Mouse (Mus musculus) C2C12 (cell line): ENCODE measurements around the gene Grid2. TPM values are rescaled to one million over a fixed set of nuclear protein-coding genes. Genes with fewer than 3 reads are reported as not detected.
A peak's percentile ranks its signal among the peaks of the same experiment; 100 is the strongest.

Experiments
- H3K27me3 ChIP-seq: one replicate; pipeline ENCODE4 v1.6.1; 2011; ENCODE audit not compliant: control insufficient read depth, insufficient read depth, insufficient read length
- H3K36me3 ChIP-seq: one replicate; pipeline ENCODE4 v1.6.1; 2011; ENCODE audit not compliant: control insufficient read depth, insufficient read depth
- H3K4me3 ChIP-seq: one replicate; pipeline ENCODE4 v1.5.1; 2011; ENCODE audit warnings: mild to moderate bottlenecking, control low read depth; ENCODE audit not compliant: poor library complexity, insufficient read depth, severe bottlenecking
- H3K79me2 ChIP-seq: one replicate; pipeline ENCODE4 v1.6.1; 2011; ENCODE audit not compliant: control insufficient read depth, insufficient read depth
- H3K79me3 ChIP-seq: one replicate; pipeline ENCODE4 v1.6.1; 2011; ENCODE audit warnings: low read depth, control low read depth
- H3ac ChIP-seq: one replicate; pipeline ENCODE3; 2011; ENCODE audit warnings: low read depth; ENCODE audit not compliant: control insufficient read depth, insufficient read length
- CEBPB ChIP-seq: IDR thresholded peaks from one replicate; pipeline ENCODE4 v1.6.1; 2011; ENCODE audit warnings: low read depth, mild to moderate bottlenecking, control low read depth, moderate library complexity
- CTCF ChIP-seq: IDR thresholded peaks from one replicate; pipeline ENCODE4 v1.5.1; 2011; ENCODE audit not compliant: control insufficient read depth, insufficient read depth, insufficient read length
- FOSL1 ChIP-seq: IDR thresholded peaks from one replicate; pipeline ENCODE4 v1.8.0; 2011; ENCODE audit warnings: mild to moderate bottlenecking, low read length; ENCODE audit not compliant: poor library complexity, insufficient read depth, severe bottlenecking
- MAX ChIP-seq: IDR thresholded peaks from one replicate; pipeline ENCODE4 v1.6.1; 2011; ENCODE audit warnings: mild to moderate bottlenecking, control low read depth
- MYOD1 ChIP-seq: IDR thresholded peaks from one replicate; pipeline ENCODE4 v1.6.1; 2011; ENCODE audit warnings: low read depth; ENCODE audit not compliant: control insufficient read depth, insufficient read length
- MYOG ChIP-seq: IDR thresholded peaks from one replicate; pipeline ENCODE4 v1.6.1; 2011; ENCODE audit not compliant: control insufficient read depth, insufficient read length; ENCODE audit errors: extremely low read depth
- USF1 ChIP-seq: IDR thresholded peaks from one replicate; pipeline ENCODE4 v1.6.1; 2011; ENCODE audit warnings: low read depth, mild to moderate bottlenecking, control low read depth, moderate library complexity
- polyA plus RNA-seq: library from polyadenylated mRNA; unstranded; fragments of >200 nt; fragmentation: generic; extraction: Trizol; gene quantifications from one replicate; pipeline ENCODE4 v1.2.1, GENCODE M21; 2012; ENCODE audit warnings: missing spikeins

Grid2 gene
- polyA plus RNA-seq, 1 experiment = not detected

GRCm38 (mm10) chr6:64647661-64648060 is 1392.0 kb downstream of the Grid2 start:
- no peak overlapping the region for H3K4me3 ChIP-seq
- no peaks in the 10 kb centered on the region for H3K79me2 ChIP-seq
- H3K36me3 ChIP-seq = no peaks in the 10 kb centered on the region
- no peaks in the 10 kb centered on the region for H3K79me3 ChIP-seq
- H3K27me3 ChIP-seq = no peaks in the 10 kb centered on the region
- H3ac ChIP-seq = no peak overlapping the region
- TF ChIP-seq MYOD1 (no peak), FOSL1 (no peak), MYOG (no peak), CTCF (no peak), MAX (no peak), USF1 (no peak), CEBPB (no peak)

- H3K27me3 ChIP-seq = no peaks in the 10 kb centered on the region
- H3K79me2 ChIP-seq = no peaks in the 10 kb centered on the region
- H3K4me3 ChIP-seq = no peak overlapping the region
- no peak for TF ChIP-seq MYOG
- no peak for TF ChIP-seq CTCF
- TF ChIP-seq CEBPB = no peak
- TF ChIP-seq FOSL1 = no peak
- TF ChIP-seq MYOD1 = no peak
- TF ChIP-seq USF1 = no peak
- no peak for TF ChIP-seq MAX
- H3K36me3 ChIP-seq = no peaks in the 10 kb centered on the region
- no peaks in the 10 kb centered on the region for H3K79me3 ChIP-seq
- H3ac ChIP-seq = no peak overlapping the region
Measured at GRCm38 (mm10) chr6:64648196-64648595, 1392.5 kb downstream of the Grid2 start.

- Histone ChIP-seq H3K4me3 (no peak overlapping the region), H3K36me3 (no peaks in the 10 kb centered on the region), H3ac (no peak overlapping the region), H3K79me3 (no peaks in the 10 kb centered on the region), H3K27me3 (no peaks in the 10 kb centered on the region), H3K79me2 (no peaks in the 10 kb centered on the region)
- TF ChIP-seq FOSL1 = no peak
- TF ChIP-seq USF1 = no peak
- TF ChIP-seq CTCF = peak; percentile 32
- no peak for TF ChIP-seq MYOD1
Measured at GRCm38 (mm10) chr6:64649296-64650226, 1393.9 kb downstream of the Grid2 start.

- no peaks in the 10 kb centered on the region for H3K27me3 ChIP-seq
- H3K36me3 ChIP-seq = no peaks in the 10 kb centered on the region
- H3K79me2 ChIP-seq = no peaks in the 10 kb centered on the region
- H3K4me3 ChIP-seq = no peak overlapping the region
- no peak overlapping the region for H3ac ChIP-seq
- TF ChIP-seq MYOD1 (no peak), USF1 (no peak), MYOG (no peak), FOSL1 (no peak), CEBPB (no peak), CTCF (no peak), MAX (no peak)
- no peaks in the 10 kb centered on the region for H3K79me3 ChIP-seq
Measured at GRCm38 (mm10) chr6:64650765-64651164, 1395.1 kb downstream of the Grid2 start.

GRCm38 (mm10) chr6:64671010-64671409 is 1415.3 kb downstream of the Grid2 start:
- no peaks in the 10 kb centered on the region for H3K36me3 ChIP-seq
- H3K27me3 ChIP-seq = no peaks in the 10 kb centered on the region
- TF ChIP-seq CTCF (no peak), FOSL1 (no peak), CEBPB (no peak), MYOD1 (no peak), MYOG (no peak), MAX (no peak), USF1 (no peak)
- H3K4me3 ChIP-seq = no peak overlapping the region
- H3K79me2 ChIP-seq = no peaks in the 10 kb centered on the region
- no peak overlapping the region for H3ac ChIP-seq
- H3K79me3 ChIP-seq = no peaks in the 10 kb centered on the region

- Histone ChIP-seq H3K27me3 (no peaks in the 10 kb centered on the region), H3K79me3 (no peaks in the 10 kb centered on the region), H3K36me3 (no peaks in the 10 kb centered on the region), H3K79me2 (no peaks in the 10 kb centered on the region), H3K4me3 (no peak overlapping the region), H3ac (no peak overlapping the region)
- TF ChIP-seq USF1 (no peak), CTCF (no peak), CEBPB (no peak), MYOG (no peak)
Measured at GRCm38 (mm10) chr6:64678815-64679214, 1423.1 kb downstream of the Grid2 start.
